Mouse (Mus musculus) cerebellum, adult 8-10 months (tissue): Measurements from ENCODE around the gene Fam173b.

ENCODE experiments used
- DNase-seq: peaks from one replicate; pipeline ENCODE4 v3.0.0; 2022

Fam173b gene

GRCm38 (mm10) chr15:31587789-31588188, 13.9 kb upstream of the Fam173b start:
- no peak for DNase-seq

- no peak for DNase-seq
Observed at GRCm38 (mm10) chr15:31588989-31589640, 12.5 kb upstream of the Fam173b start.

- no peak for DNase-seq
Observed at GRCm38 (mm10) chr15:31590176-31590575, 11.5 kb upstream of the Fam173b start.

GRCm38 (mm10) chr15:31592531-31592930, 9.1 kb upstream of the Fam173b start:
- no peak for DNase-seq

- DNase-seq: no peak
Observed at GRCm38 (mm10) chr15:31594260-31594659, 7.4 kb upstream of the Fam173b start.

- no peak for DNase-seq
Observed at GRCm38 (mm10) chr15:31595651-31596050, 6.0 kb upstream of the Fam173b start.

GRCm38 (mm10) chr15:31599834-31600233, 1.8 kb upstream of the Fam173b start:
- no peak for DNase-seq

- no peak for DNase-seq
Observed at GRCm38 (mm10) chr15:31601279-31601645, 390 bp upstream of the Fam173b start.

GRCm38 (mm10) chr15:31602426-31602825, 774 bp downstream of the Fam173b start:
- peak; percentile 64 for DNase-seq

GRCm38 (mm10) chr15:31603113-31603512, 1.5 kb downstream of the Fam173b start:
- no peak for DNase-seq

- DNase-seq: no peak
Observed at GRCm38 (mm10) chr15:31606821-31607220, 5.2 kb downstream of the Fam173b start.

- DNase-seq: no peak
Observed at GRCm38 (mm10) chr15:31611027-31611426, 9.4 kb downstream of the Fam173b start.

GRCm38 (mm10) chr15:31611976-31612375, 10.3 kb downstream of the Fam173b start:
- DNase-seq: no peak

GRCm38 (mm10) chr15:31613826-31614453, 12.3 kb downstream of the Fam173b start:
- no peak for DNase-seq

GRCm38 (mm10) chr15:31614666-31615065, 13.0 kb downstream of the Fam173b start:
- DNase-seq: no peak

GRCm38 (mm10) chr15:31617261-31617660, 15.6 kb downstream of the Fam173b start:
- no peak for DNase-seq

GRCm38 (mm10) chr15:31619521-31619920, 17.9 kb downstream of the Fam173b start:
- no peak for DNase-seq

GRCm38 (mm10) chr15:31627277-31628154, 25.9 kb downstream of the Fam173b start:
- DNase-seq: no peak

GRCm38 (mm10) chr15:31628180-31628579, 26.5 kb downstream of the Fam173b start:
- no peak for DNase-seq

GRCm38 (mm10) chr15:31629556-31629955, 27.9 kb downstream of the Fam173b start:
- no peak for DNase-seq

- no peak for DNase-seq
Observed at GRCm38 (mm10) chr15:31631396-31631858, 29.8 kb downstream of the Fam173b start.

- DNase-seq: no peak
Observed at GRCm38 (mm10) chr15:31632478-31632877, 30.8 kb downstream of the Fam173b start.

GRCm38 (mm10) chr15:31634582-31634981, 32.9 kb downstream of the Fam173b start:
- no peak for DNase-seq
